Mouse (Mus musculus): ENCODE data around the gene Serpinb9c. TPM values are rescaled to one million over a fixed set of nuclear protein-coding genes. Genes with fewer than 3 reads are reported as not detected.
"Not testable (repeated sequence)": the region's sequence is repeated elsewhere in the genome, so short reads cannot be mapped to it uniquely, and the experiment has no call there.

The Serpinb9c gene
- total RNA-seq (2017), result not detected in 2 replicates

- ATAC-seq (replicated peaks in 1 of 2; ENCODE audit: insufficient read depth in 1 of 2, low FRiP score in 2 of 2, low TSS enrichment in 1 of 2, low read depth in 1 of 2, poor library complexity in 2 of 2, severe bottlenecking in 2 of 2), result no peak
Observed at GRCm38 (mm10) chr13:33159642-33160041, at the start of gene Serpinb9c. Gene Serpinb9c, minus strand, starts transcription at chr13:33159742.

- no peak for ATAC-seq (replicated peaks in 1 of 2; ENCODE audit: insufficient read depth in 1 of 2, low FRiP score in 2 of 2, low TSS enrichment in 1 of 2, low read depth in 1 of 2, poor library complexity in 2 of 2, severe bottlenecking in 2 of 2)
Observed at GRCm38 (mm10) chr13:33199740-33200139, 40.2 kb upstream of the Serpinb9c start.

- no peak for ATAC-seq (replicated peaks in 1 of 2; ENCODE audit: insufficient read depth in 1 of 2, low FRiP score in 2 of 2, low TSS enrichment in 1 of 2, low read depth in 1 of 2, poor library complexity in 2 of 2, severe bottlenecking in 2 of 2)
Observed at GRCm38 (mm10) chr13:33192659-33193058, 33.1 kb upstream of the Serpinb9c start, which contains the start of gene Serpinb9d. Gene Serpinb9d, plus strand, starts transcription at chr13:33192959.

- not testable (repeated sequence) for ATAC-seq (replicated peaks in 1 of 2; ENCODE audit: insufficient read depth in 1 of 2, low FRiP score in 2 of 2, low TSS enrichment in 1 of 2, low read depth in 1 of 2, poor library complexity in 2 of 2, severe bottlenecking in 2 of 2)
Observed at GRCm38 (mm10) chr13:33190486-33190885, 30.9 kb upstream of the Serpinb9c start.

- ATAC-seq (replicated peaks in 1 of 2; ENCODE audit: insufficient read depth in 1 of 2, low FRiP score in 2 of 2, low TSS enrichment in 1 of 2, low read depth in 1 of 2, poor library complexity in 2 of 2, severe bottlenecking in 2 of 2), result no peak
Observed at GRCm38 (mm10) chr13:33141435-33141834, 18.1 kb downstream of the Serpinb9c start.

- ATAC-seq (replicated peaks in 1 of 2; ENCODE audit: insufficient read depth in 1 of 2, low FRiP score in 2 of 2, low TSS enrichment in 1 of 2, low read depth in 1 of 2, poor library complexity in 2 of 2, severe bottlenecking in 2 of 2), result no peak
Observed at GRCm38 (mm10) chr13:33137717-33138116, 21.8 kb downstream of the Serpinb9c start.

GRCm38 (mm10) chr13:33113054-33113453, 46.5 kb downstream of the Serpinb9c start:
- ATAC-seq (replicated peaks in 1 of 2; ENCODE audit: insufficient read depth in 1 of 2, low FRiP score in 2 of 2, low TSS enrichment in 1 of 2, low read depth in 1 of 2, poor library complexity in 2 of 2, severe bottlenecking in 2 of 2), result peak; percentile 90 to 95

GRCm38 (mm10) chr13:33105626-33106025, 53.9 kb downstream of the Serpinb9c start:
- ATAC-seq (replicated peaks in 1 of 2; ENCODE audit: insufficient read depth in 1 of 2, low FRiP score in 2 of 2, low TSS enrichment in 1 of 2, low read depth in 1 of 2, poor library complexity in 2 of 2, severe bottlenecking in 2 of 2), result no peak

Other genes starting within 250 kb of the Serpinb9c start
- 34.6 and 52.6 TPM in 2 replicates for gene Serpinb6b, start 194.5 kb downstream of the Serpinb9c start, total RNA-seq (2017)
- 17.5 and 22.2 TPM in 2 replicates for gene Serpinb9, start 156.5 kb downstream of the Serpinb9c start, total RNA-seq (2017)
- gene Serpinb9b, start 132.3 kb downstream of the Serpinb9c start, total RNA-seq (2017), result not detected in 2 replicates
- gene Serpinb1b, start 81.2 kb downstream of the Serpinb9c start, total RNA-seq (2017), result not detected in 2 replicates
- not detected in 2 replicates for gene Serpinb9d, start 33.2 kb upstream of the Serpinb9c start, total RNA-seq (2017)
- not detected in 2 replicates for gene Serpinb9e, start 89.9 kb upstream of the Serpinb9c start, total RNA-seq (2017)
- not detected in 2 replicates for gene Serpinb9f, start 164.3 kb upstream of the Serpinb9c start, total RNA-seq (2017)
- not detected in 2 replicates for gene Gm11397, start 236.0 kb upstream of the Serpinb9c start, total RNA-seq (2017)